Mouse (Mus musculus) CH12.LX (cell line): ENCODE data around the gene Rita1. TPM values are rescaled to one million over a fixed set of nuclear protein-coding genes. Genes with fewer than 3 reads are reported as not detected.

Experiments used
- DNase-seq: peaks from one replicate; pipeline ENCODE4 v3.0.0-alpha.2; 2013; ENCODE audit errors: extremely low read depth
- H3K27ac ChIP-seq: 2 replicates; pipeline ENCODE4 v1.5.1; 2012; ENCODE audit warnings: low read depth, mild to moderate bottlenecking, control low read depth, moderate library complexity; ENCODE audit not compliant: insufficient read depth
- H3K27me3 ChIP-seq: replicated peaks from 2 replicates; pipeline ENCODE3; 2012; ENCODE audit warnings: inconsistent platforms
- H3K36me3 ChIP-seq, 2 experiments: replicated peaks in 1 of 2; 2 replicates each; pipeline versions ENCODE3 to v1.6.1; 2012; ENCODE audit warnings: inconsistent platforms in 1 of 2, low read length in 1 of 2, mild to moderate bottlenecking in 1 of 2, mixed read lengths in 1 of 2, moderate library complexity in 1 of 2; ENCODE audit not compliant: control insufficient read depth in 1 of 2, insufficient read depth in 1 of 2
- H3K4me1 ChIP-seq, 2 experiments: 2 replicates each; pipeline ENCODE4 v1.6.1; 2012; ENCODE audit warnings: inconsistent platforms in 1 of 2, moderate library complexity in 1 of 2; ENCODE audit not compliant: insufficient read depth in 2 of 2, control insufficient read depth in 1 of 2
- H3K4me2 ChIP-seq: 2 replicates; pipeline ENCODE4 v1.6.1; 2012; ENCODE audit warnings: low read depth, mild to moderate bottlenecking, control low read depth; ENCODE audit not compliant: poor library complexity, insufficient read depth, severe bottlenecking
- H3K4me3 ChIP-seq, 3 experiments: fragments of 150-350 bp in 1 of 3; sonication (generic) in 1 of 3; replicated peaks in 1 of 3; 2 replicates each; pipeline versions ENCODE3 to v1.5.1; 2011 to 2012; ENCODE audit warnings: low read depth in 2 of 3, low read length in 2 of 3, mild to moderate bottlenecking in 2 of 3, moderate library complexity in 2 of 3, control low read depth in 1 of 3, improper control_type of control experiment in 1 of 3, inconsistent platforms in 1 of 3, mixed read lengths in 1 of 3; ENCODE audit not compliant: poor library complexity in 1 of 3
- H3K79me2 ChIP-seq: replicated peaks from 2 replicates; pipeline ENCODE4 v1.6.1; 2012; ENCODE audit warnings: mild to moderate bottlenecking, moderate library complexity; ENCODE audit not compliant: control insufficient read depth, poor library complexity, insufficient read depth, severe bottlenecking; ENCODE audit errors: extremely low read depth
- H3K9ac ChIP-seq: 2 replicates; pipeline ENCODE4 v1.6.1; 2012; ENCODE audit warnings: low read depth, mild to moderate bottlenecking, control low read depth, moderate library complexity; ENCODE audit not compliant: insufficient read depth
- H3K9me3 ChIP-seq: replicated peaks from 2 replicates; pipeline ENCODE3; 2012; ENCODE audit warnings: low read length, inconsistent platforms, mixed read lengths
- BHLHE40 ChIP-seq: IDR thresholded peaks from 2 replicates; pipeline ENCODE4 v1.6.1; 2011; ENCODE audit warnings: mild to moderate bottlenecking, low read depth, low read length, improper control_type of control experiment
- CHD1 ChIP-seq: IDR thresholded peaks from 2 replicates; pipeline ENCODE4 v1.6.1; 2012; ENCODE audit warnings: low read depth, low read length, improper control_type of control experiment, inconsistent platforms
- CHD2 ChIP-seq: IDR thresholded peaks from 2 replicates; pipeline ENCODE4 v1.6.1; 2011; ENCODE audit warnings: low read length, improper control_type of control experiment
- CTCF ChIP-seq, 2 experiments: IDR thresholded peaks in 1 of 2; conservative IDR thresholded peaks in 1 of 2; 2 replicates each; pipeline ENCODE4 v1.5.1; 2011 to 2012; ENCODE audit warnings: low read depth in 2 of 2, low read length in 2 of 2, improper control_type of control experiment in 1 of 2, inconsistent platforms in 1 of 2, mild to moderate bottlenecking in 1 of 2, moderate library complexity in 1 of 2
- E2F4 ChIP-seq: IDR thresholded peaks from 2 replicates; pipeline ENCODE4 v1.6.1; 2011; ENCODE audit warnings: low read depth, low read length, improper control_type of control experiment; ENCODE audit not compliant: insufficient replicate concordance
- ELF1 ChIP-seq: IDR thresholded peaks from 2 replicates; pipeline ENCODE4 v1.6.1; 2014; ENCODE audit warnings: low read depth, mild to moderate bottlenecking, inconsistent platforms, low read length, improper control_type of control experiment
- EP300 ChIP-seq: IDR thresholded peaks from 2 replicates; pipeline ENCODE4 v1.6.1; 2011; ENCODE audit warnings: low read length, improper control_type of control experiment
- ETS1 ChIP-seq: conservative IDR thresholded peaks from 2 replicates; pipeline ENCODE4 v1.6.1; 2012; ENCODE audit warnings: low read depth, mild to moderate bottlenecking, inconsistent platforms, low read length, improper control_type of control experiment, moderate library complexity
- IRF4 ChIP-seq: IDR thresholded peaks from 2 replicates; pipeline ENCODE4 v1.6.1; 2014; ENCODE audit warnings: low read depth, mild to moderate bottlenecking, inconsistent platforms, low read length, improper control_type of control experiment
- JUN ChIP-seq: IDR thresholded peaks from 2 replicates; pipeline ENCODE4 v1.6.1; 2011; ENCODE audit warnings: low read depth, mild to moderate bottlenecking, low read length, improper control_type of control experiment, moderate library complexity; ENCODE audit not compliant: insufficient read depth
- JUND ChIP-seq: conservative IDR thresholded peaks from 2 replicates; pipeline ENCODE4 v1.6.1; 2011; ENCODE audit warnings: low read depth, low read length, improper control_type of control experiment
- KAT2A ChIP-seq: IDR thresholded peaks from 2 replicates; pipeline ENCODE4 v1.6.1; 2012; ENCODE audit warnings: low read length, improper control_type of control experiment, inconsistent platforms; ENCODE audit not compliant: insufficient replicate concordance
- MAFK ChIP-seq: IDR thresholded peaks from 2 replicates; pipeline ENCODE4 v1.6.1; 2011; ENCODE audit warnings: low read length, improper control_type of control experiment; ENCODE audit not compliant: insufficient replicate concordance
- MAX ChIP-seq: IDR thresholded peaks from 2 replicates; pipeline ENCODE4 v1.6.1; 2011; ENCODE audit warnings: low read length, improper control_type of control experiment
- MAZ ChIP-seq: IDR thresholded peaks from 2 replicates; pipeline ENCODE4 v1.6.1; 2012; ENCODE audit warnings: low read depth, mild to moderate bottlenecking, inconsistent platforms, low read length, improper control_type of control experiment, moderate library complexity
- MEF2A ChIP-seq: IDR thresholded peaks from 2 replicates; pipeline ENCODE4 v1.6.1; 2014; ENCODE audit warnings: low read depth, mild to moderate bottlenecking, inconsistent platforms, low read length, improper control_type of control experiment, borderline replicate concordance
- MXI1 ChIP-seq: IDR thresholded peaks from 2 replicates; pipeline ENCODE4 v1.6.1; 2011; ENCODE audit warnings: mild to moderate bottlenecking, low read depth, low read length, improper control_type of control experiment
- MYC ChIP-seq: IDR thresholded peaks from 2 replicates; pipeline ENCODE4 v1.6.1; 2011; ENCODE audit warnings: low read depth, mild to moderate bottlenecking, improper control_type of control experiment, low read length
- NELFE ChIP-seq: IDR thresholded peaks from 2 replicates; pipeline ENCODE4 v1.6.1; 2011; ENCODE audit warnings: low read depth, low read length, improper control_type of control experiment
- NRF1 ChIP-seq: IDR thresholded peaks from 2 replicates; pipeline ENCODE4 v1.6.1; 2014; ENCODE audit warnings: low read depth, mild to moderate bottlenecking, inconsistent platforms, low read length, improper control_type of control experiment, moderate library complexity
- PAX5 ChIP-seq: IDR thresholded peaks from 2 replicates; pipeline ENCODE4 v1.6.1; 2012; ENCODE audit warnings: low read length, inconsistent platforms, mixed read lengths
- POLR2A ChIP-seq: IDR thresholded peaks from 2 replicates; pipeline ENCODE4 v1.6.1; 2011; ENCODE audit warnings: low read depth, mild to moderate bottlenecking, improper control_type of control experiment, low read length
- POLR2AphosphoS2 ChIP-seq: IDR thresholded peaks from 2 replicates; pipeline ENCODE4 v1.6.1; 2011; ENCODE audit warnings: low read depth, low read length, improper control_type of control experiment
- RAD21 ChIP-seq: IDR thresholded peaks from 2 replicates; pipeline ENCODE4 v1.6.1; 2011; ENCODE audit warnings: low read depth, mild to moderate bottlenecking, low read length, improper control_type of control experiment, moderate library complexity
- RCOR1 ChIP-seq: conservative IDR thresholded peaks from 2 replicates; pipeline ENCODE4 v1.6.1; 2012; ENCODE audit warnings: low read depth, mild to moderate bottlenecking, inconsistent platforms, low read length, improper control_type of control experiment
- SIN3A ChIP-seq: IDR thresholded peaks from 2 replicates; pipeline ENCODE4 v1.6.1; 2012; ENCODE audit warnings: low read length, improper control_type of control experiment, inconsistent platforms
- SMC3 ChIP-seq: IDR thresholded peaks from 2 replicates; pipeline ENCODE4 v1.6.1; 2011; ENCODE audit warnings: low read depth, low read length, improper control_type of control experiment
- TCF12 ChIP-seq: IDR thresholded peaks from 2 replicates; pipeline ENCODE4 v1.6.1; 2014; ENCODE audit warnings: low read depth, mild to moderate bottlenecking, inconsistent platforms, low read length, improper control_type of control experiment
- UBTF ChIP-seq: IDR thresholded peaks from 2 replicates; pipeline ENCODE4 v1.6.1; 2012; ENCODE audit warnings: low read depth, mild to moderate bottlenecking, inconsistent platforms, low read length, improper control_type of control experiment, moderate library complexity
- USF1 ChIP-seq: IDR thresholded peaks from 2 replicates; pipeline ENCODE4 v1.6.1; 2014; ENCODE audit warnings: low read depth, mild to moderate bottlenecking, inconsistent platforms, low read length, improper control_type of control experiment
- ZC3H11A ChIP-seq: IDR thresholded peaks from 2 replicates; pipeline ENCODE4 v1.6.1; 2012; ENCODE audit warnings: low read depth, mild to moderate bottlenecking, inconsistent platforms, low read length, improper control_type of control experiment
- ZKSCAN1 ChIP-seq: IDR thresholded peaks from 2 replicates; pipeline ENCODE4 v1.6.1; 2012; ENCODE audit warnings: low read depth, inconsistent platforms, low read length, improper control_type of control experiment, borderline replicate concordance
- ZMIZ1 ChIP-seq: IDR thresholded peaks from 2 replicates; pipeline ENCODE4 v1.6.1; 2012; ENCODE audit warnings: low read depth, mild to moderate bottlenecking, inconsistent platforms, low read length, improper control_type of control experiment
- ZNF384 ChIP-seq: IDR thresholded peaks from 2 replicates; pipeline ENCODE4 v1.6.1; 2012; ENCODE audit warnings: low read depth, low read length, improper control_type of control experiment, inconsistent platforms
- dilution Hi-C: fragments of 300-500 bp; cut with MboI; formaldehyde crosslinking; loops from 2 replicates; pipeline ENCODE4 v1.14.3; 2020; ENCODE audit warnings: low sequenced_read_pairs; ENCODE audit not compliant: extremely low pct_unique_long_range_greater_than_20kb, extremely low pct_ligation_motif_present
- in situ Hi-C: fragments of 300-500 bp; cut with MboI; formaldehyde crosslinking; loops from 3 replicates; pipeline ENCODE4 v1.14.3; 2019; ENCODE audit warnings: low sequenced_read_pairs, low pct_ligation_motif_present, low pct_unique_long_range_greater_than_20kb, mixed read lengths
- polyA plus RNA-seq: library from polyadenylated mRNA; unstranded; fragments of >175 nt; gene quantifications from 2 replicates; pipeline ENCODE4 v1.2.1, GENCODE M21; 2012; ENCODE audit warnings: low read depth; ENCODE audit not compliant: insufficient read length
- total RNA-seq, 2 experiments: library from RNA; depleted of rRNA; stranded (reverse); fragments of 300-350 nt in 1 of 2; fragments of >200 nt in 1 of 2; gene quantifications; 2 replicates each; pipeline ENCODE4 v1.2.3; 2012 to 2014

The Rita1 gene
- total and polyA plus RNA-seq, 3 experiments, result 6.3 to 10.2 (median 7.3) TPM

DNA sequence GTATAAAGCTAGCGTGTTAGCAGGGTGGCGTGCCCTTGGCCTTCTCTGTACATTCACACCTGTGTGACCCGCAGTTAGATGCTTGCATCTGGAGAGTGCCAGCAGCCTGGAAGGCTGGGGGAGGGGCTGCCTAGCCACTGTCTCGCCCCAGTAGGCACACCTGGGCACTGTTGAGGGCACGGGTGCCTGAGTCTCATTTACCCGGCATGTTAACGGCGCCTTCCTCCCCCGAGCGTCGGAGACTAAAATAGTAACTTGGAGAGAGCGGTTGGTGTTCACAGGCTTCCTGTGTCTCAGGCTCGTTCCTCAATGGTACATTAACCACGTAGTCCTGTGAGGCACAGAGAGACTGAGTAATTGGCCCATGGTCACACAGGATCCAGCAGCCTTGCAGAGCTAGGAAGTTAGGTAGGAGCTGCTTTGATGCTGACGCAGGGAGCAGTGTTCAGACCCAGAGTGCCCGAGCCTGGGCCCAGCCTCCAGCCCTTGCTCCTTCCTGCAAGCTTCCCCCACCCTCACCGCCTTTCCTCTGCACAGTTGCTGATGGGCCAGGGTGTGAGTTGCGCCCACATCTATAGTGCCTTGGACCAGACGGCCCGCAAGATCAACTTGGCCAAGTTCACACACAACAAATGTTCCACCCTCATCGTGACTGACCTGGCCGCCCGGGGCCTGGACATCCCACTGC lies 8.8 kb upstream of the Rita1 start:
- peaks cover 72 to 92% of the 10 kb centered on the region in 2 experiments for H3K36me3 ChIP-seq
- in situ Hi-C loops, result loop anchor here (5.0 to 25.0 kb wide), 3 partner anchors 36 to 484 kb away; no protein-coding TSS in a partner anchor
- H3K4me3 ChIP-seq, result peak overlapping the region in 2 of 3 experiments; percentile 21 to 35

DNA sequence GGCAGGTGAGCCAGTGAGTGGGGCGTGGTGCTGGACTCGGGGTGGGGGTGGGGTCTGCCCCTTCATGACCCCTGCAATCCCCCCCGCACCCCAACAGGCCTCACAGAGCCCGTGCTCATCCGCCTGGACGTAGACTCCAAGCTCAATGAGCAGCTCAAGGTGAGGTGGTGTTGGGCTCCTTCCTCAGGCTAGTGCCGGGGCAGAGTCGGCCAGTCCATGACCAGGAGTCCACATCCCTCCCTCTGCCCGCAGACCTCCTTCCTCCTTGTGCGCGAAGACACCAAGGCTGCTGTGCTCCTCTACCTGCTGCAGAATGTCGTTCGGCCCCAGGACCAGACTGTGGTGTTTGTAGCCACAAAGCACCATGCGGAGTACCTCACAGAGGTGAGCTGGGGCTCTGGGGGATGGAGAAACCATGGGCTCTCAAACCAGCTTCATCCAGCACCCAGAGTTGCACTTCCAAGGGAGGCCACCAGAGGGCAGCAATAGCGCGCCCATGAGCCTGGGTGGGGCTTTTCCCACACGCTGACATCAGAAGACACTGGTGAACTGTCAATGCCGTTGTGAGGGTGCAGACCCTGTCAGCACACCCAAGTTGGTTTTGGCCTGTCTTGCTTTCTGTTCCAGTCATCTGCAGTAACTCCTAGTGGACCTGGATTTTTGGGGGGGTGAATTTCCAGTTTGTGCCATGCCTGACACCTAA lies 8.1 kb upstream of the Rita1 start:
- no peak overlapping the region; the same call in 1 of the 2 replicates for H3K4me2 ChIP-seq
- H3K4me3 ChIP-seq, result no peak overlapping the region
- in situ Hi-C loops (loop anchor here (5.0 to 25.0 kb wide), 3 partner anchors 37 to 483 kb away; no protein-coding TSS in a partner anchor), dilution Hi-C loops (no loop called here)
- peaks cover 14% of the 10 kb centered on the region for H3K79me2 ChIP-seq
- H3K4me1 ChIP-seq, result peaks cover 32 to 69% of the 10 kb centered on the region in 2 experiments
- H3K36me3 ChIP-seq, result peaks cover 70 to 91% of the 10 kb centered on the region in 2 experiments
- peak; percentile 92 for DNase-seq
- H3K9ac ChIP-seq, result no peak overlapping the region
- H3K9me3 ChIP-seq, result peaks cover 9% of the 10 kb centered on the region
- H3K27ac ChIP-seq, result peak overlapping the region; percentile 98
- no peaks in the 10 kb centered on the region for H3K27me3 ChIP-seq
- TF ChIP-seq EP300 (no peak), MAX (peak; percentile 31; the same call in 1 of the 2 replicates), JUN (0 out of 2 replicates have a peak, but pooled peaks have one; percentile 2), IRF4 (peak; percentile 58; the same call in 1 of the 2 replicates), SIN3A (peak; percentile 86), NELFE (peak; percentile 66; the same call in 1 of the 2 replicates), CTCF (conservative IDR thresholded peaks at IDR 0.05 in 1 of 2, IDR thresholded peaks at IDR 0.05 in 1 of 2; ENCODE audit: low read depth in 2 of 2, low read length in 2 of 2) (peak; percentile 96 to 97), MEF2A (no peak), ELF1 (peak; percentile 11; the same call in 1 of the 2 replicates), NRF1 (peak; percentile 21; the same call in 1 of the 2 replicates), RCOR1 (no peak), MXI1 (peak; percentile 78), MYC (peak; percentile 71), ZC3H11A (peak; percentile 87), UBTF (no peak), RAD21 (peak; percentile 98), USF1 (no peak), POLR2AphosphoS2 (no peak)

More for the DNA sequence above, 8.8 kb upstream of the Rita1 start:
- Histone ChIP-seq H3K9ac (peak overlapping the region; percentile 26; the same call in 1 of the 2 replicates), H3K79me2 (peaks cover 7% of the 10 kb centered on the region), H3K27me3 (no peaks in the 10 kb centered on the region), H3K4me1 (peaks cover 32 to 76% of the 10 kb centered on the region in 2 experiments), H3K27ac (peak overlapping the region; percentile 98), H3K9me3 (peaks cover 9% of the 10 kb centered on the region), H3K4me2 (peak overlapping the region; percentile 48)
- no peak; the same call in 1 of the 2 replicates for TF ChIP-seq MXI1
- TF ChIP-seq JUN, result no peak
- no peak for TF ChIP-seq MAFK
- TF ChIP-seq POLR2AphosphoS2, result no peak
- TF ChIP-seq MAX, result no peak
- TF ChIP-seq POLR2A, result peak; percentile 16; the same call in 1 of the 2 replicates
- TF ChIP-seq MEF2A, result peak; percentile 96
- no peak for TF ChIP-seq ZC3H11A
- no peak for TF ChIP-seq JUND
- no peak for TF ChIP-seq CTCF (conservative IDR thresholded peaks at IDR 0.05 in 1 of 2, IDR thresholded peaks at IDR 0.05 in 1 of 2; ENCODE audit: low read depth in 2 of 2, low read length in 2 of 2)
- TF ChIP-seq ETS1, result peak; percentile 82
- no peak for TF ChIP-seq ZKSCAN1
- TF ChIP-seq RAD21, result no peak
- no peak for TF ChIP-seq E2F4
- TF ChIP-seq PAX5, result no peak
- peak; percentile 96 for TF ChIP-seq TCF12
- no peak for TF ChIP-seq USF1
- peak; percentile 91 for TF ChIP-seq BHLHE40
- 0 out of 2 replicates have a peak, but pooled peaks have one; percentile 6 for TF ChIP-seq MAZ
- TF ChIP-seq KAT2A, result no peak
- no peak for TF ChIP-seq UBTF
- no peak for TF ChIP-seq CHD1
- TF ChIP-seq CHD2, result peak; percentile 69
- TF ChIP-seq ZMIZ1, result no peak; the same call in 1 of the 2 replicates
- TF ChIP-seq ZNF384, result no peak
- peak; percentile 83 for TF ChIP-seq EP300
- no peak for TF ChIP-seq SMC3
- peak; percentile 37; the same call in 1 of the 2 replicates for TF ChIP-seq SIN3A
- dilution Hi-C loops, result no loop called here
- peak; percentile 91 for DNase-seq
